Mouse (Mus musculus) pancreas, adult 10 weeks (tissue): ENCODE measurements around the gene Pygl. TPM values are rescaled to one million over a fixed set of nuclear protein-coding genes. Genes with fewer than 3 reads are reported as not detected.

ENCODE experiments used
- polyA plus RNA-seq: library from polyadenylated mRNA; stranded (reverse); fragments of 350-450 nt; fragmentation: Illumina TruSeq; extraction: RNeasy Lipid Tissue Mini Kit (QIAGEN cat#74804); gene quantifications from one replicate; pipeline ENCODE4 v1.2.3, GENCODE M21; 2015; ENCODE audit warnings: low read depth, low replicate concordance; ENCODE audit not compliant: insufficient read depth

The Pygl gene
- 5.4 TPM for polyA plus RNA-seq

DNA sequence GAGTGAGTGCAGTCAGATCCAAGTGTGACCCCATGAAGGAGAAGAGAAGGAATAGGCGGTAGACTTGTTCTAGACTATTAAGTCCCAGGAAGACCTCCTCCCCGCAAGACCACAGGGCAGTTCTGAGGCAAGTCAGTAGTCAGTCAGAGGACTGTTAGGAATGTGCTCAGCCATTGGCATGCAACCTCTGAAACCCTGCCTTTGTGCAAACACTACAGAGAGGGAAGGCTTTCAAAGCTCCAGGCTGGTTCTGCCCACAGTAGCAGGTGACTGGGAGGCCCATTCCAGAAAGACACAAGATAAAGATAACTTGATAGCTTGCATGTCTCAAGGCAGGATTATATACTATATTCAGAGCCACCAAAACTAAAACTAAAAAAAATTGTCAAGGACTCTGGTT lies at the start of gene Pygl:
Gene Pygl (minus strand): TSS at position 195 of the 400 bp plus-strand sequence.

DNA sequence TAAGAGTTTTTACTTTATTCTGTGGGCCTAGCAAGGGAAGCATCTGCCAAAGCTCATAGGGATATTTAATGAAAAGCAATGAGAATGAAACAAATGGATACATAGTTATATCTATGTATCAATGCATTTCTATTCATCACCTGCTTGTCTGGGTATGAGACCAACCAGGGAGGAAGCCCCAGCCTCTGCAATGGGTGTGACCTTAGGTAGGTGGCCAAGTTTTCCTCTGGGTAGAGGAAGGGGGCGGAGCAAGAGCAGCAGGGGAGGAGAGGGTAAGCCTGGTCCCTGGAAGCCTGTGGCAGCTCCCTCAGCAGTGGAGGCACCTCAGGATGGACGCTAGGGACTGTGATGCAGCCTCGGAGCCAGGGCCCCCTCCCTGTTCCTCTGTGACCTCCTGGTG lies 77.4 kb downstream of the Pygl start, which contains the start of gene Abhd12b:
Gene Abhd12b (plus strand): TSS at position 301 of the 400 bp plus-strand sequence.

Other genes with a start within 250 kb of the Pygl start
- 9.3 TPM for gene Sav1, start 244.5 kb downstream of the Pygl start, polyA plus RNA-seq
- 1.6 TPM for gene Nin, start 117.8 kb downstream of the Pygl start, polyA plus RNA-seq
- not detected for gene Abhd12b, start 77.3 kb downstream of the Pygl start, polyA plus RNA-seq
- gene Trim9, start 116.1 kb upstream of the Pygl start, polyA plus RNA-seq = 0.59 TPM
- 9.2 TPM for gene Tmx1, start 221.6 kb upstream of the Pygl start, polyA plus RNA-seq